Mouse (Mus musculus) forebrain, embryonic 16.5 days (tissue): ENCODE measurements around the gene Ang4. TPM values are rescaled to one million over a fixed set of nuclear protein-coding genes. Genes with fewer than 3 reads are reported as not detected.
A peak's percentile ranks its signal among the peaks of the same experiment; 100 is the strongest.
"Not testable (repeated sequence)": the region's sequence is repeated elsewhere in the genome, so short reads cannot be mapped to it uniquely, and the experiment has no call there.

Experiments used
- ATAC-seq: fragments of 200-750 bp; cut with Nextera tagmentation; 2 replicates; pipeline ENCODE4 v1.8.0; 2017; ENCODE audit warnings: mild to moderate bottlenecking, moderate library complexity
- H3K27ac ChIP-seq: fragments of 300-500 bp; sonication (generic); 2 replicates; pipeline ENCODE4 v1.5.1; 2014; ENCODE audit warnings: low read length, control low read depth
- H3K27me3 ChIP-seq: fragments of 300-500 bp; sonication (generic); replicated peaks from 2 replicates; pipeline ENCODE4 v1.6.1; 2014; ENCODE audit warnings: low read length; ENCODE audit not compliant: control insufficient read depth, insufficient read depth
- H3K36me3 ChIP-seq: fragments of 300-500 bp; sonication (generic); 2 replicates; pipeline ENCODE4 v1.6.1; 2014; ENCODE audit not compliant: control insufficient read depth, insufficient read depth
- H3K4me1 ChIP-seq: fragments of 300-500 bp; sonication (generic); replicated peaks from 2 replicates; pipeline ENCODE4 v1.6.1; 2014; ENCODE audit warnings: low read length; ENCODE audit not compliant: control insufficient read depth, insufficient read depth
- H3K4me2 ChIP-seq: fragments of 300-500 bp; sonication (generic); 2 replicates; pipeline ENCODE4 v1.6.1; 2014; ENCODE audit warnings: mild to moderate bottlenecking, low read length, control low read depth
- H3K4me3 ChIP-seq: fragments of 300-500 bp; sonication (generic); replicated peaks from 2 replicates; pipeline ENCODE4 v1.5.1; 2014; ENCODE audit warnings: mild to moderate bottlenecking, low read length, control low read depth
- H3K9ac ChIP-seq: fragments of 300-500 bp; sonication (generic); replicated peaks from 2 replicates; pipeline ENCODE4 v1.6.1; 2014; ENCODE audit warnings: low read depth, low read length, control low read depth
- H3K9me3 ChIP-seq: fragments of 300-500 bp; sonication (generic); 2 replicates; pipeline ENCODE4 v1.6.1; 2016; ENCODE audit warnings: low read length; ENCODE audit not compliant: control insufficient read depth
- WGBS: fragments of 180-500 bp; shearing (Covaris S2); extraction: QIAGEN DNeasy Blood & Tissue Kit; methylation state at CpG from one replicate; pipeline ENCODE4 v1.1.7; 2014; 5-methylcytosine and 5-hydroxymethylcytosine counted together
- polyA plus RNA-seq: library from polyadenylated mRNA; unstranded; fragments of >200 nt; fragmentation: Nextera tagmentation; extraction: Ambion mirVana; gene quantifications from 2 replicates; pipeline ENCODE4 v1.2.1, GENCODE M21; 2015

The Ang4 gene
- polyA plus RNA-seq: not detected in 2 replicates

DNA sequence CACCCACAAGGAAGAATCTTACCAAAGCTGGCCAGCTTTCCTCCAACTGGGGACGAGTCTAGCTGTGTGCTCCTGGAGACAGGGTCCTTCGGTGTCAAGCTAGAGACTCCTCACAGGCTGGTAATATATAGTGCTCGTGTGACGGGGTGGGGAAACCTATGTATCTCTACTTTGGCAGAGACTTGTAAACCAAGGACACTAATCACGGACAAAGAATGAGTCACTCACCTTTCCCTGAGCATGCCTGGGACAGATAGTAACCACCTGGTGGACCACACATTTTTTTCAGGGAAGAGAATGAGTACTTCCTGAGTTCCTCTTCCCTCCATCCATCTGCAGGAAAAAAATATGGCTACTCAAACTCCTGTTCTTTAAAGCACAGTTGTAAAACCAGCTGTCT is at the start of gene Ang4:
Gene Ang4, minus strand, starts transcription at position 101 of the 400 bp plus-strand sequence.
- no peaks in the 10 kb centered on the region for H3K9me3 ChIP-seq
- no peaks in the 10 kb centered on the region for H3K4me1 ChIP-seq
- no peak within 1 kb of the TSS for H3K4me2 ChIP-seq
- no peak within 1 kb of the TSS for H3K4me3 ChIP-seq
- no peaks in the 10 kb centered on the region for H3K36me3 ChIP-seq
- no peak for ATAC-seq
- H3K27ac ChIP-seq: no peak within 1 kb of the TSS
- H3K9ac ChIP-seq: no peak within 1 kb of the TSS
- 84% methylated on average over 5 of the region's 5 CpGs for WGBS
- H3K27me3 ChIP-seq: no peaks in the 10 kb centered on the region

GRCm38 (mm10) chr14:51799746-51800145 is 26.4 kb upstream of the Ang4 start, which contains the start of gene AY358078:
TSS of gene AY358078 (plus strand) at chr14:51800046.
- no peaks in the 10 kb centered on the region for H3K36me3 ChIP-seq
- ATAC-seq: no peak
- H3K9me3 ChIP-seq: no peaks in the 10 kb centered on the region
- H3K27ac ChIP-seq: no peak within 1 kb of the TSS
- WGBS: 88% methylated on average over 2 of the region's 2 CpGs
- no peaks in the 10 kb centered on the region for H3K27me3 ChIP-seq
- no peak within 1 kb of the TSS for H3K4me3 ChIP-seq
- H3K4me2 ChIP-seq: no peak within 1 kb of the TSS
- H3K9ac ChIP-seq: no peak within 1 kb of the TSS
- no peaks in the 10 kb centered on the region for H3K4me1 ChIP-seq

DNA sequence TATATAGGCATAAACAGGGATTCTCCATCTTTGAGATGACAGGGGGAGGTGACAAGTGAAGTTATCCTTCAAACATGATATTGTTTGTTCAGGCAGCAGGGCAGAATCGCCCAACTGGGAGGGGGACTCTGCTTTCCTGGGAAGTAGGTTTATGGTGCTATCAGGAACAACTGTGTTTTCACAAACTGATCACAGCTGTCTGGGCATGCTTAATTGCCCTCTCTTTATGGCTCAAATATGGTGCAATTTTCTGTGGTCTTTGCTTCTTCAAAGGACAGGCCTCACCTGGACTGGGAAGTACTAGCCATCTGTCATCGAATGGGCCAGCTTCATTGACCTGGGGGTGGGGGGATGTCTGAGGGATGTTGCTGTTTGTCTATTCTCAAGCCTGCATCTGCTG is 20.7 kb upstream of the Ang4 start:
- Histone ChIP-seq H3K27ac (no peak overlapping the region), H3K4me2 (no peak overlapping the region), H3K9me3 (no peaks in the 10 kb centered on the region), H3K9ac (no peak overlapping the region), H3K27me3 (no peaks in the 10 kb centered on the region), H3K4me1 (no peaks in the 10 kb centered on the region), H3K4me3 (no peak overlapping the region), H3K36me3 (no peaks in the 10 kb centered on the region)
- 87% methylated on average over 2 of the region's 2 CpGs for WGBS
- ATAC-seq: no peak

DNA sequence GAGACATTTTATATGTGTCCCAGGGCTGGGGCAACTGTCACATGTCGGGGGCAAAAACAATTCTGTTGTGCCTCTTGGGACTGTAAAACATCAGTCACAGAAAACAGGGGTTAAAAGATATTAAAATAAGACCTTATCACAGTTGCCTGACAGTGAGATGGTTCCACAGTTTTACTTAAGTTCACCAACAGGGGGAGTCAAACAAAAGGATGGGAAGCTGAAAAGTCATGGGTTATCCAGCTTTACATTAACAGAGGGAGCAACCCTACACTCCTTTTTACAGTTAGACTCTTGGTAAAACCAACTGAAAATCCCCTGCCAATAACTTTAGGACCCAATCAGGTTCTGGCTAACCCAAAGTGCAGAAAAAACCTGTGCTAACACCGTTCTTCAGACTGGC is 15.8 kb upstream of the Ang4 start:
- 84% methylated on average over 2 of the region's 2 CpGs for WGBS

DNA sequence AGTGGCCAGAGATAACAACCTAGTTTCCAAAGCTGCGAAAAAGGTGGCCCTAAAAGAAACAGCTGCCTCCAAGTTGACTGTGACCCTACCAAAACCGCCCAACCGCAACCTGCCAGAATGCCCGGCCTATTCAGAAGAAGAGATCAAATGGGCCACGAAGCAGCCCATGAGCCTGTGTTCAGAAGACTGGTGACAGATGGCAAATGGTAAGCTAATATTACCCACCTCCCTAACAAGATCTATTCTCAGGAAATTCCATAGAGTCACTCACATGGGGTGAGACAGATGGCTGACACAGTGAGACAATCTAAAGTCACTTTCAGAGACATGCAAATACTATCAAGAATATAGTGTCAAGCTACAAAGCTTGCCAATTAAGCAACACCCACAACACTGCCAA is 13.7 kb upstream of the Ang4 start:
- Histone ChIP-seq H3K27me3 (no peaks in the 10 kb centered on the region), H3K27ac (no peak overlapping the region), H3K9me3 (no peaks in the 10 kb centered on the region), H3K4me1 (no peaks in the 10 kb centered on the region), H3K9ac (no peak overlapping the region), H3K36me3 (no peaks in the 10 kb centered on the region), H3K4me3 (no peak overlapping the region), H3K4me2 (no peak overlapping the region)
- 71% methylated on average over 5 of the region's 5 CpGs for WGBS
- ATAC-seq: peak; percentile 33; the same call in 1 of the 2 replicates

More for the DNA sequence above, 15.8 kb upstream of the Ang4 start:
- no peak overlapping the region for H3K4me3 ChIP-seq
- ATAC-seq: no peak
- H3K27me3 ChIP-seq: no peaks in the 10 kb centered on the region
- H3K9ac ChIP-seq: no peak overlapping the region
- H3K36me3 ChIP-seq: no peaks in the 10 kb centered on the region
- H3K27ac ChIP-seq: no peak overlapping the region
- no peak overlapping the region for H3K4me2 ChIP-seq
- no peaks in the 10 kb centered on the region for H3K4me1 ChIP-seq
- no peaks in the 10 kb centered on the region for H3K9me3 ChIP-seq

GRCm38 (mm10) chr14:51786335-51786734 is 12.9 kb upstream of the Ang4 start:
- Histone ChIP-seq H3K27ac (no peak overlapping the region), H3K4me1 (no peaks in the 10 kb centered on the region), H3K9me3 (no peaks in the 10 kb centered on the region), H3K4me2 (no peak overlapping the region), H3K36me3 (no peaks in the 10 kb centered on the region), H3K9ac (no peak overlapping the region), H3K4me3 (no peak overlapping the region), H3K27me3 (no peaks in the 10 kb centered on the region)
- WGBS: 71% methylated on average over 4 of the region's 4 CpGs
- no peak for ATAC-seq

- Histone ChIP-seq H3K9ac (no peak overlapping the region), H3K36me3 (no peaks in the 10 kb centered on the region), H3K4me1 (no peaks in the 10 kb centered on the region), H3K4me2 (no peak overlapping the region), H3K9me3 (no peaks in the 10 kb centered on the region), H3K27me3 (no peaks in the 10 kb centered on the region), H3K27ac (no peak overlapping the region), H3K4me3 (no peak overlapping the region)
- ATAC-seq: no peak
- 87% methylated on average over 4 of the region's 4 CpGs for WGBS
Measured at GRCm38 (mm10) chr14:51778865-51779481, 5.6 kb upstream of the Ang4 start.

- Histone ChIP-seq H3K4me3 (no peak overlapping the region), H3K36me3 (no peaks in the 10 kb centered on the region), H3K9me3 (no peaks in the 10 kb centered on the region), H3K4me2 (no peak overlapping the region), H3K27ac (no peak overlapping the region), H3K27me3 (no peaks in the 10 kb centered on the region), H3K9ac (no peak overlapping the region), H3K4me1 (no peaks in the 10 kb centered on the region)
- ATAC-seq: no peak
- WGBS: 100% methylated on average over 1 of the region's 1 CpGs
Measured at GRCm38 (mm10) chr14:51777791-51778190, 4.4 kb upstream of the Ang4 start.

DNA sequence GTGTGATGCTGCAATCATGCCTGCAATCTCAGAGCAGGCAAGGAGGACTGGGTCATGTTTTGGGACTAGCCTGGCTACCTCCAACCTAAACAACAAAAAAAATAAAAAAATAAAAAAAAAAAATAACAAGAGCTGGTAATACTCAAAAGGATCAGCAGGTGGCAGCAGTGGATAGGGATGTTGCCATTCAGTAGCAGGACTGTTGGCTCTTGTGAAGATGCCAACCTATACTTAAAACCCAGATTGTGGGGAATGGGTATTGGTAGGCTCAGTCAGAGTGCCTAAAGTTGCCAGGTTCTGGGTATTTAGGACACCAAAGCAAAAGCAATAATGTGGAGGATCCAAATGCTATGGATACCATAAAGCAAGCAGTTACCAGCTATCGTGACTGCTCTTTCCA is 2.0 kb downstream of the Ang4 start:
- 92% methylated on average over 1 of the region's 1 CpGs for WGBS
- ATAC-seq: peak; percentile 52; the same call in 1 of the 2 replicates
- not testable (repeated sequence) for H3K27ac ChIP-seq

GRCm38 (mm10) chr14:51755944-51756343 is 17.4 kb downstream of the Ang4 start:
- Histone ChIP-seq H3K4me3 (no peak overlapping the region), H3K4me1 (no peaks in the 10 kb centered on the region), H3K9ac (no peak overlapping the region), H3K27me3 (no peaks in the 10 kb centered on the region), H3K27ac (no peak overlapping the region), H3K9me3 (no peaks in the 10 kb centered on the region), H3K36me3 (no peaks in the 10 kb centered on the region), H3K4me2 (no peak overlapping the region)
- ATAC-seq: no peak
- WGBS: 78% methylated on average over 2 of the region's 2 CpGs

More for the DNA sequence above, 2.0 kb downstream of the Ang4 start:
- H3K9me3 ChIP-seq, H3K4me3 ChIP-seq, H3K36me3 ChIP-seq, H3K4me1 ChIP-seq, H3K4me2 ChIP-seq, H3K9ac ChIP-seq, H3K27me3 ChIP-seq: not testable (repeated sequence)
